23 mouse cellular contexts compared by ENCODE assay signal in the genomic region with DNA sequence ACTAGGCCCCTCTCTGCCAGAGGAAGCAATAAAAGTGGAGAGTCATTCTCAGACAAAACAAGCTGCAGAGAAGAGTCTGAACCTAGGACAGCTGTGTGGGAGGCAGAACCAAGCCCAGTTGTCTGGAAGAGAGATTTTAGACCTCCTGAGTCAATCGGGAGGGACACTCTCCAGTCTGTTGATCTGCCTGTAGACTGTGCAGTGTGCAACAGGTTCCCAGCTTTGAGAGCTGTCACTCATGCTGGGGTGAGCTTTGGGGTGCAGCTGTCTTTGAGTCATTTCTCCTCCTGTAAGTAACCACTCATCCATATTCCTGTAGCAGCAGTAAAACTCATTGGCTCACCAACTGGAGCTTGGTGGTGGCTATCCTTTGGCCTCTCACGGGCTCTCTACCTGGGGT. TPM values are rescaled to one million over a fixed set of nuclear protein-coding genes. Genes with fewer than 3 reads are reported as not detected.
"Had no signal": no experiment of that assay in that cellular context is flagged by ENCODE, and none has a peak within 500 bp of the region (broad histone marks: within the 10 kb centered on the region; RNA-seq: fewer than 3 reads in every experiment).

No protein-coding gene starts in this region.

- H3K9ac ChIP-seq: heart, embryonic 13.5 days; heart, embryonic 15.5 days; hindbrain, embryonic 13.5 days; hindbrain, embryonic 15.5 days; limb, embryonic 15.5 days; liver, embryonic 12.5 days; liver, embryonic 14.5 days had no signal

- H3K4me1 ChIP-seq: heart, embryonic 15.5 days; hindbrain, embryonic 13.5 days; limb, embryonic 15.5 days; liver, embryonic 12.5 days had no signal

- H3K4me3 ChIP-seq: heart, embryonic 13.5 days; heart, embryonic 15.5 days; hindbrain, embryonic 13.5 days; hindbrain, embryonic 15.5 days; layer of hippocampus, adult 2 months; left cerebral cortex, adult 2 months; limb, embryonic 15.5 days; liver, embryonic 12.5 days had no signal

- H3K9me3 ChIP-seq: heart, embryonic 13.5 days; heart, embryonic 15.5 days; hindbrain, embryonic 13.5 days; limb, embryonic 15.5 days; liver, embryonic 12.5 days had no signal

- ATAC-seq: hindbrain, postnatal 0 days; intestine, postnatal 0 days; liver, embryonic 12.5 days had no signal

- H3K4me2 ChIP-seq: heart, embryonic 11.5 days; heart, embryonic 13.5 days; heart, embryonic 15.5 days; hindbrain, embryonic 13.5 days; hindbrain, embryonic 15.5 days; limb, embryonic 15.5 days; liver, embryonic 12.5 days had no signal

- H3K27me3 ChIP-seq: heart, embryonic 13.5 days; heart, embryonic 15.5 days; hindbrain, embryonic 13.5 days; hindbrain, embryonic 15.5 days; limb, embryonic 15.5 days; liver, embryonic 12.5 days had no signal

- DNase-seq: gastrocnemius, postnatal 14 days; gastrocnemius, postnatal 36 days; heart, adult 18-20 months; heart, postnatal 14 days; heart, postnatal 36 days; kidney, adult 2 months; kidney, postnatal 10 days; kidney, postnatal 25 days; kidney, postnatal 4 days; lung, adult 18-20 months had no signal

- H3K36me3 ChIP-seq: heart, embryonic 13.5 days; heart, embryonic 15.5 days; hindbrain, embryonic 13.5 days; hindbrain, embryonic 15.5 days; limb, embryonic 15.5 days; liver, embryonic 12.5 days had no signal

- H3K27ac ChIP-seq: heart, embryonic 13.5 days; heart, embryonic 15.5 days; hindbrain, embryonic 13.5 days; hindbrain, embryonic 15.5 days; hindbrain, postnatal 0 days; layer of hippocampus, adult 2 months; left cerebral cortex, adult 2 months; limb, embryonic 15.5 days; liver, embryonic 12.5 days; liver, embryonic 14.5 days had no signal

RNA-seq across cellular contexts. Expression of a gene that starts 33.2 kb away (rescaled TPM):
- polyA plus RNA-seq: kidney, adult 2 months; liver, adult 2 months had no signal
